Mouse (Mus musculus) myocyte (in vitro differentiated cells): Measurements from ENCODE around the gene Gm11985.

Experiments used
- CEBPB ChIP-seq: IDR thresholded peaks from 2 replicates; pipeline ENCODE4 v1.6.1; 2011; ENCODE audit warnings: mild to moderate bottlenecking, moderate library complexity; ENCODE audit not compliant: poor library complexity, insufficient read depth, severe bottlenecking
- E2F4 ChIP-seq: IDR thresholded peaks from one replicate; pipeline ENCODE4 v1.6.1; 2011; ENCODE audit warnings: mild to moderate bottlenecking, control low read depth, moderate library complexity; ENCODE audit not compliant: insufficient read depth
- MAX ChIP-seq: IDR thresholded peaks from one replicate; pipeline ENCODE4 v1.6.1; 2011; ENCODE audit warnings: low read depth, mild to moderate bottlenecking, control low read depth
- MYOD1 ChIP-seq, 3 experiments: IDR thresholded peaks; one replicate each; pipeline ENCODE4 v1.6.1; 2011; ENCODE audit warnings: control low read depth in 2 of 3, low read depth in 2 of 3, mild to moderate bottlenecking in 2 of 3, moderate library complexity in 1 of 3; ENCODE audit not compliant: insufficient read length in 2 of 3, control insufficient read depth in 1 of 3
- MYOG ChIP-seq, 3 experiments: IDR thresholded peaks; one replicate each; pipeline ENCODE4 v1.6.1; 2011; ENCODE audit warnings: control low read depth in 2 of 3, low read depth in 2 of 3, mild to moderate bottlenecking in 2 of 3; ENCODE audit not compliant: insufficient read length in 2 of 3, control insufficient read depth in 1 of 3, insufficient read depth in 1 of 3
- POLR2A ChIP-seq: IDR thresholded peaks from one replicate; pipeline ENCODE4 v1.6.1; 2011; ENCODE audit warnings: low read depth, mild to moderate bottlenecking, control low read depth, moderate library complexity; ENCODE audit not compliant: insufficient read length
- POLR2AphosphoS2 ChIP-seq: IDR thresholded peaks from one replicate; pipeline ENCODE4 v1.6.1; 2011; ENCODE audit warnings: low read depth, control low read depth; ENCODE audit not compliant: insufficient read length
- REST ChIP-seq: IDR thresholded peaks from one replicate; pipeline ENCODE4 v1.6.1; 2011; ENCODE audit warnings: mild to moderate bottlenecking, control low read depth, moderate library complexity; ENCODE audit not compliant: insufficient read depth, insufficient read length
- SRF ChIP-seq: IDR thresholded peaks from one replicate; pipeline ENCODE4 v1.6.1; 2011; ENCODE audit warnings: low read depth; ENCODE audit not compliant: control insufficient read depth, insufficient read length
- TCF12 ChIP-seq: IDR thresholded peaks from one replicate; pipeline ENCODE4 v1.6.1; 2011; ENCODE audit warnings: mild to moderate bottlenecking, control low read depth; ENCODE audit not compliant: poor library complexity, insufficient read depth, severe bottlenecking
- USF1 ChIP-seq: IDR thresholded peaks from one replicate; pipeline ENCODE4 v1.6.1; 2011; ENCODE audit warnings: low read depth, mild to moderate bottlenecking, control low read depth, moderate library complexity

- TF ChIP-seq TCF12 (no peak), POLR2A (no peak), MAX (no peak), CEBPB (no peak), USF1 (no peak), POLR2AphosphoS2 (no peak), E2F4 (no peak), REST (no peak), MYOD1 (IDR thresholded peaks at IDR 0.05; ENCODE audit: control insufficient read depth in 1 of 3, insufficient read length in 2 of 3, low read depth in 2 of 3) (no peak), MYOG (IDR thresholded peaks at IDR 0.05; ENCODE audit: control insufficient read depth in 1 of 3, insufficient read depth in 1 of 3, insufficient read length in 2 of 3, low read depth in 2 of 3) (no peak), SRF (no peak)
Observed at GRCm38 (mm10) chr11:7236751-7237150, 48.4 kb upstream of the Gm11985 start.
